Mouse (Mus musculus): ENCODE measurements around the gene Itih4.

GRCm38 (mm10) chr14:30911141-30911540 lies 24.9 kb downstream of the Itih4 start:
- TF ChIP-seq CTCF (IDR thresholded peaks at IDR 0.05; ENCODE audit: insufficient read depth, low read length) (no peak), POLR2A (IDR thresholded peaks at IDR 0.05; ENCODE audit: borderline replicate concordance, extremely low read depth, low read depth, low read length) (no peak)
